Mouse (Mus musculus) left cerebral cortex, postnatal 4 days (tissue): ENCODE data around the gene Pdxp. TPM values are rescaled to one million over a fixed set of nuclear protein-coding genes. Genes with fewer than 3 reads are reported as not detected.
A peak's percentile ranks its signal among the peaks of the same experiment; 100 is the strongest.

Source experiments
- DNase-seq: peaks from one replicate; pipeline ENCODE4 v3.0.0-alpha.2; 2022
- intact Hi-C: fragments of 180-260 bp; cut with DNase I; formaldehyde crosslinking; loops from one replicate; pipeline ENCODE4 v1.15.1; 2025
- microRNA-seq: library from miRNA; unstranded; fragments of <30 nt; microRNA quantifications from one replicate; pipeline ENCODE4 v1.2.0, GENCODE M21; 2022
- total RNA-seq, 2 experiments: library from RNA; stranded (reverse); gene quantifications; 2 replicates each; pipeline ENCODE4 v1.2.3; 2021

Pdxp gene
- total RNA-seq, 2 experiments from 2014 or later = 107 to 117 TPM

GRCm38 (mm10) chr15:78959537-78959936 lies 45.8 kb downstream of the Pdxp start:
- intact Hi-C loops = no loop called here
- DNase-seq = no peak

GRCm38 (mm10) chr15:78960088-78960487 lies 46.4 kb downstream of the Pdxp start:
- intact Hi-C loops = no loop called here
- DNase-seq = no peak

GRCm38 (mm10) chr15:78962885-78963284 lies 49.2 kb downstream of the Pdxp start:
- peak; percentile 79 for DNase-seq
- intact Hi-C loops = no loop called here

Small RNAs within 50 kb of the gene (microRNA-seq; reads per million reads assigned to microRNA genes)
- 2.4 reads per million for gene Mir6955

Other genes starting within 250 kb of the Pdxp start
- gene Elfn2, start 195.1 kb upstream of the Pdxp start, total RNA-seq = 10 to 100 TPM; 79.2 to 81.2 TPM
- gene Mfng, start 140.4 kb upstream of the Pdxp start, total RNA-seq = 1 to 10 TPM; 7.3 to 7.7 TPM
- gene Card10, start 110.9 kb upstream of the Pdxp start, total RNA-seq = 1 to 10 TPM; 5.2 to 5.4 TPM
- 1 to 10 TPM; 8.3 to 9.1 TPM for gene Cdc42ep1, start 71.3 kb upstream of the Pdxp start, total RNA-seq
- not detected for gene Lgals2, start 58.4 kb upstream of the Pdxp start, total RNA-seq
- 10 to 100 TPM; 59.3 to 65.6 TPM for gene Gga1, start 36.7 kb upstream of the Pdxp start, total RNA-seq
- gene Gm49510, start 14.3 kb upstream of the Pdxp start, total RNA-seq = not detected
- gene Sh3bp1, start 14.2 kb upstream of the Pdxp start, total RNA-seq = 1 to 10 TPM; 5.4 to 6.0 TPM
- 10 to 100 TPM; 25.2 to 29.4 TPM for gene Lgals1, start 12.8 kb downstream of the Pdxp start, total RNA-seq
- 10 to 100 TPM; 46.5 to 47.8 TPM for gene Nol12, start 21.0 kb downstream of the Pdxp start, total RNA-seq
- gene Triobp, start 33.8 kb downstream of the Pdxp start, total RNA-seq = 100 to 1,000 TPM in 1 of 2 experiments, 10 to 100 TPM in 1; 98.7 to 106 TPM
- 10 to 100 TPM; 84.8 to 94.8 TPM for gene H1f0, start 114.5 kb downstream of the Pdxp start, total RNA-seq
- gene Galr3, start 128.0 kb downstream of the Pdxp start, total RNA-seq = 1 to 10 TPM in 1 of 2 experiments, not detected in 1; 1.0 TPM
- 10 to 100 TPM; 25.5 to 27.2 TPM for gene Ankrd54, start 149.0 kb downstream of the Pdxp start, total RNA-seq
- 100 to 1,000 TPM; 116 to 122 TPM for gene Eif3l, start 161.3 kb downstream of the Pdxp start, total RNA-seq
- 10 to 100 TPM; 61.5 to 66.6 TPM for gene Micall1, start 195.0 kb downstream of the Pdxp start, total RNA-seq
- 100 to 1,000 TPM; 143 to 152 TPM for gene Polr2f, start 227.1 kb downstream of the Pdxp start, total RNA-seq
- 10 to 100 TPM; 12.1 to 13.1 TPM for gene 1700088E04Rik, start 227.3 kb downstream of the Pdxp start, total RNA-seq